7 mouse cellular contexts compared by ENCODE assay signal in the genomic region with DNA sequence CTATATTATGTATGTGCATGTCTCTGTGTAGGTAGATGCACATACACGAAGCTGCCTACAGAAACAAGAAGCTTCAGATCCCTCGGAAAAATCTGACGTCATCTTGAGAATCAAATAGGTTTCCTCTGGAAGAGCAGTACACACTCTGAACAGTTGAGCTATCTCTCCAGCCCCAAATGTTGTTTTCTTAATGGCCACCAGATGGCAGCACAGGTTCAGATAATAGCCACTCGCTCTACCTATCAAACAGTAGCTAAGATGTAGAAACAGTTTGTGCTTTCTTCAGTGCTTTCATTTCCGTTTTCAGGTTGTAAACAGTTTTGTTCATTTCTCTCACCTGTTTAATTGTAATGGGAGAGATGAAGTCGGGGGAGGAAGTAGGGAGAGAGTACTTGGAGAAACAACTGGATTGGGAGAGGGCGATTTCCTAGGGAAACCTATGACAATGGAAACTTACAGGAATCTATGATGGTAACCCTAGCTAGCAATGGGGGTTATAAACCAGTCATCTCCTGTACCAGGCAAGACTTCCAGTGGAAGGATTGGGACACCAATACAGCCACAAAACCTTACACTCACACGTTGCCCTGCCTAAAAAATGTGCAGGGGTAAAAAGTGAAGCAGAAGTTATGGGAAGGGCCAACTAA. TPM values are rescaled to one million over a fixed set of nuclear protein-coding genes. Genes with fewer than 3 reads are reported as not detected.
DNase-seq lines count a peak whose midpoint lies in the region; ATAC-seq and TF ChIP-seq lines count a peak whose summit lies in the region.

No protein-coding gene starts in this region.

- H3K27me3 ChIP-seq in hindbrain, embryonic 12.5 days = no peaks in the 10 kb centered on the region

- no peaks in the 10 kb centered on the region for H3K36me3 ChIP-seq in ES-E14 (ENCODE audit: control insufficient read depth, insufficient read depth, low read length, poor library complexity, severe bottlenecking)
- no peaks in the 10 kb centered on the region for H3K36me3 ChIP-seq in hindbrain, embryonic 12.5 days

- no peak overlapping the region for H3K4me3 ChIP-seq in ES-E14 (ENCODE audit: insufficient read depth in 1 of 2, low read depth in 1 of 2, low read length in 2 of 2, poor library complexity in 1 of 2, severe bottlenecking in 1 of 2)
- no peak overlapping the region for H3K4me3 ChIP-seq in hindbrain, embryonic 12.5 days

- ATAC-seq in hindbrain, embryonic 12.5 days (ENCODE audit: low FRiP score) = peak; percentile 90

- H3K4me2 ChIP-seq in hindbrain, embryonic 12.5 days (replicated peaks) = no peak overlapping the region

- 26% methylated on average over 8 of the region's 8 CpGs for WGBS in hindbrain, embryonic 12.5 days

- in situ Hi-C loops in ES-E14 (cut with MboI; ENCODE audit: low sequenced_read_pairs in 2 of 2, unreplicated experiment in 2 of 2) = loop anchor here in 1 of 2 experiments (5.0 kb wide), 1 partner anchor 352 kb away; a partner anchor contains a TSS

- H3K9ac ChIP-seq in ES-E14 (ENCODE audit: insufficient read depth, low read depth, low read length, poor library complexity, severe bottlenecking) = no peak overlapping the region
- no peak overlapping the region for H3K9ac ChIP-seq in hindbrain, embryonic 12.5 days

- H3K9me3 ChIP-seq in ES-E14 (ENCODE audit: control insufficient read depth, insufficient read depth, low read depth, low read length) = no peaks in the 10 kb centered on the region
- no peaks in the 10 kb centered on the region for H3K9me3 ChIP-seq in hindbrain, embryonic 12.5 days (replicated peaks)

- no peaks in the 10 kb centered on the region for H3K4me1 ChIP-seq in ES-E14 (ENCODE audit: control insufficient read depth in 2 of 2, insufficient read depth in 2 of 2, low read length in 2 of 2, poor library complexity in 1 of 2)
- H3K4me1 ChIP-seq in hindbrain, embryonic 12.5 days = no peaks in the 10 kb centered on the region

- peak; percentile 71 for DNase-seq in ES-E14 (ENCODE audit: low read depth, low spot score)
- peak; percentile 26 to 46 for DNase-seq in adrenal gland, adult 18-20 months (ENCODE audit: low spot score in 2 of 2)
- peak; percentile 48 for DNase-seq in embryo, embryonic 9.5 days (ENCODE audit: extremely low spot score)
- peak; percentile 57 to 70 for DNase-seq in layer of hippocampus, postnatal 10 days (ENCODE audit: low spot score in 2 of 2)
- DNase-seq in lung, postnatal 25 days (ENCODE audit: low spot score) = peak; percentile 29
- peak; percentile 9 to 50 for DNase-seq in right cerebral cortex, postnatal 36 days (ENCODE audit: low spot score in 2 of 2)

- no peak overlapping the region for H3K27ac ChIP-seq in ES-E14 (ENCODE audit: insufficient read depth, low read depth, low read length, poor library complexity, severe bottlenecking)
- no peak overlapping the region for H3K27ac ChIP-seq in hindbrain, embryonic 12.5 days

TF ChIP-seq in ES-E14, 5 proteins besides CTCF, POLR2A, EP300 and RAD21:
- TF ChIP-seq HCFC1 (IDR thresholded peaks at IDR 0.05; ENCODE audit: borderline replicate concordance, insufficient read depth, low read length) (no peak), ZC3H11A (IDR thresholded peaks at IDR 0.05; ENCODE audit: borderline replicate concordance, low read depth, low read length) (peak; percentile 93)

RNA-seq across cellular contexts. Expression of a gene that starts 8.2 kb away (rescaled TPM):
- not detected in 2 replicates for total RNA-seq in ES-E14 (2012; rRNA removed)
- not detected for total RNA-seq in adrenal gland, adult 18-20 months (2021)
- not detected in 2 replicates for polyA plus RNA-seq in hindbrain, embryonic 12.5 days (2016; fragmentation: Nextera tagmentation; extraction: Ambion mirVana)
- not detected for total RNA-seq in layer of hippocampus, postnatal 10 days (2021)

RNA-seq across cellular contexts. Expression of a gene that starts 27.0 kb away (rescaled TPM):
- not detected in 2 replicates for total RNA-seq in ES-E14 (2012; rRNA removed)
- total RNA-seq in adrenal gland, adult 18-20 months (2021) = not detected
- polyA plus RNA-seq in hindbrain, embryonic 12.5 days (2016; fragmentation: Nextera tagmentation; extraction: Ambion mirVana) = not detected in 2 replicates
- not detected for total RNA-seq in layer of hippocampus, postnatal 10 days (2021)
